Mouse (Mus musculus): ENCODE measurements around the gene Gm38392. TPM values are rescaled to one million over a fixed set of nuclear protein-coding genes. Genes with fewer than 3 reads are reported as not detected.

The Gm38392 gene
- polyA plus RNA-seq, 1 experiment from 2014 or later = 0.35 TPM

Small RNA genes lying within 50 kb of the gene (microRNA-seq; reads per million reads assigned to microRNA genes)
- gene Gm25641 = not detected
- gene Mir3093 = not detected
- not detected for gene Mir9-1

Other genes starting within 250 kb of the Gm38392 start
- gene Gpatch4, start 244.1 kb downstream of the Gm38392 start, polyA plus RNA-seq (2015; fragmentation: Nextera tagmentation; extraction: Ambion mirVana) = 14.3 and 18.1 TPM in 2 replicates
- gene Naxe, start 228.7 kb downstream of the Gm38392 start, polyA plus RNA-seq (2015; fragmentation: Nextera tagmentation; extraction: Ambion mirVana) = 75.0 and 81.5 TPM in 2 replicates
- not detected in 2 replicates for gene Ttc24, start 208.9 kb downstream of the Gm38392 start, polyA plus RNA-seq (2015; fragmentation: Nextera tagmentation; extraction: Ambion mirVana)
- gene Iqgap3, start 205.2 kb downstream of the Gm38392 start, polyA plus RNA-seq (2015; fragmentation: Nextera tagmentation; extraction: Ambion mirVana) = 7.3 and 8.0 TPM in 2 replicates
- gene Mef2d, start 144.8 kb downstream of the Gm38392 start, polyA plus RNA-seq (2015; fragmentation: Nextera tagmentation; extraction: Ambion mirVana) = 6.8 and 7.1 TPM in 2 replicates
- gene Rhbg, start 32.5 kb downstream of the Gm38392 start, polyA plus RNA-seq (2015; fragmentation: Nextera tagmentation; extraction: Ambion mirVana) = 7.6 and 7.7 TPM in 2 replicates
- 3.6 and 4.8 TPM in 2 replicates for gene Tsacc, start 9.8 kb upstream of the Gm38392 start, polyA plus RNA-seq (2015; fragmentation: Nextera tagmentation; extraction: Ambion mirVana)
- gene Cct3, start 9.9 kb upstream of the Gm38392 start, polyA plus RNA-seq (2015; fragmentation: Nextera tagmentation; extraction: Ambion mirVana) = 243 and 252 TPM in 2 replicates
- 92.0 and 99.4 TPM in 2 replicates for gene Glmp, start 37.8 kb upstream of the Gm38392 start, polyA plus RNA-seq (2015; fragmentation: Nextera tagmentation; extraction: Ambion mirVana)
- 1.3 and 1.4 TPM in 2 replicates for gene Tmem79, start 48.9 kb upstream of the Gm38392 start, polyA plus RNA-seq (2015; fragmentation: Nextera tagmentation; extraction: Ambion mirVana)
- 31.8 and 38.3 TPM in 2 replicates for gene Smg5, start 49.0 kb upstream of the Gm38392 start, polyA plus RNA-seq (2015; fragmentation: Nextera tagmentation; extraction: Ambion mirVana)
- 5.4 and 6.2 TPM in 2 replicates for gene Paqr6, start 77.4 kb upstream of the Gm38392 start, polyA plus RNA-seq (2015; fragmentation: Nextera tagmentation; extraction: Ambion mirVana)
- 0.28 and 0.71 TPM in 2 replicates for gene Bglap3, start 85.5 kb upstream of the Gm38392 start, polyA plus RNA-seq (2015; fragmentation: Nextera tagmentation; extraction: Ambion mirVana)
- gene Bglap2, start 91.5 kb upstream of the Gm38392 start, polyA plus RNA-seq (2015; fragmentation: Nextera tagmentation; extraction: Ambion mirVana) = 0.28 TPM in 1 of 2 replicates, not detected in the other
- not detected in 2 replicates for gene Bglap, start 97.3 kb upstream of the Gm38392 start, polyA plus RNA-seq (2015; fragmentation: Nextera tagmentation; extraction: Ambion mirVana)
- 77.7 and 83.2 TPM in 2 replicates for gene Pmf1, start 123.1 kb upstream of the Gm38392 start, polyA plus RNA-seq (2015; fragmentation: Nextera tagmentation; extraction: Ambion mirVana)
- 10.6 and 12.7 TPM in 2 replicates for gene Slc25a44, start 137.9 kb upstream of the Gm38392 start, polyA plus RNA-seq (2015; fragmentation: Nextera tagmentation; extraction: Ambion mirVana)
- 25.0 and 26.2 TPM in 2 replicates for gene Sema4a, start 174.0 kb upstream of the Gm38392 start, polyA plus RNA-seq (2015; fragmentation: Nextera tagmentation; extraction: Ambion mirVana)
- 133 and 142 TPM in 2 replicates for gene Lmna, start 222.7 kb upstream of the Gm38392 start, polyA plus RNA-seq (2015; fragmentation: Nextera tagmentation; extraction: Ambion mirVana)
- gene Mex3a, start 245.2 kb upstream of the Gm38392 start, polyA plus RNA-seq (2015; fragmentation: Nextera tagmentation; extraction: Ambion mirVana) = 0.60 and 0.67 TPM in 2 replicates

Measured in liver, embryonic 15.5 days (tissue).